Mouse (Mus musculus) ES-CJ7 (cell line): ENCODE data around the gene Rere.

Experiments used
- DNase-seq: peaks from one replicate; pipeline ENCODE4 v3.0.0; 2011; ENCODE audit warnings: low read depth, low spot score

Gene Rere

GRCm38 (mm10) chr4:150426880-150427476 is 145.5 kb downstream of the Rere start:
- no peak for DNase-seq

GRCm38 (mm10) chr4:150428762-150429161 is 147.3 kb downstream of the Rere start:
- DNase-seq = no peak

DNA sequence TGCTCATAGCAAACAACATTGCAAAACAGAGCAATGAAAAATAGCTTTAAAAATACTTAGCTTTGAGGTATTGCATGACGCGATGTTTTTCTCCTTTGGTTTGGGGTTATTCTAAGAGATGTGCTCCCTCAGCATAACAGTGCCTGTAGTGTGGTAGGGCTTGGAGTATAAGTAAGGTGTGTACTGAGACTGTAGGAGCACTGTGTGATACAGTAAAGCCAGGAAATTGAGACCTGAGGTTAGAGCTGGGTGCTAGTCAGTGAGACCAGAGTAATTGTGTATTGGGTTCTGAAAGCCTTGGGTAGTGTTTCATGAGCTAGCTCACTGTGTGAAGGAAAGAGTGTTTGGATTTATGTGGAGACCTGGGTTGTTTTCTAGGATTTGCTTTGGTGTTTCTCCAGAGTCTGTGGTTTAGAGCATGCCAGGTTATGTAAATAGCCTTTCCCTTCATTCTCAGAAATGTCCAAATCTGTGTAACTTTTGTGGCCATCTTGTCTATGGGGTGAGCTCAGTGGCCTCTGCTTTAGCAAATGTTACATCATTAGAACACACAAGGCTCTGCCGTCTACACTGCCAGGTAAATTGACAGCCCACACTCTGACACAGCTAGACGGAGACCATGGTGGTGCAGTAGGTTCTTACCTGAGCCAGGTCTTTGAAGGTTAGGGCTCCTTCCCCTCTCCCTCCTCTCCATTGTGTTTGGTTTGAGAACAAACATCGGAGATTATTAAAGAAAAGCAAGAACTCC is 152.6 kb downstream of the Rere start:
- DNase-seq = no peak

DNA sequence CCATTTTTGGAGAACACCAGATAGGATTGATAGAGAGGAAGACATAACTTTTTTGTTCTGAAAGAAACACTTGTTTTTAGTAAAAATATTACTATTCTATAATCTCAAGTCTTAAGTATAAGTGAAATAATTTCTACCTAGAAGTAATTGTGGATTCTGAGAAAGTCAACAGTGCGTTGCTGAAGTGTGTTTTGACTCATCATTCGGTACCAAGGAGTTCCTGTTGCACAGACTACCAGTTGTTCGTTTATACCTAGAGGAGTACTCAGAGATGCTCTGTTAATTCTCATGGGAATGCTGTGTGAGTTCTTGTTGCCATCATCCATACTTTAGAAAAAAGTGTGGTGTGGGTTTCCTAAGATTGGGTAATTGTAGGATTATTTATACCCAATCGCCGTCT is 154.1 kb downstream of the Rere start:
- DNase-seq = no peak

DNA sequence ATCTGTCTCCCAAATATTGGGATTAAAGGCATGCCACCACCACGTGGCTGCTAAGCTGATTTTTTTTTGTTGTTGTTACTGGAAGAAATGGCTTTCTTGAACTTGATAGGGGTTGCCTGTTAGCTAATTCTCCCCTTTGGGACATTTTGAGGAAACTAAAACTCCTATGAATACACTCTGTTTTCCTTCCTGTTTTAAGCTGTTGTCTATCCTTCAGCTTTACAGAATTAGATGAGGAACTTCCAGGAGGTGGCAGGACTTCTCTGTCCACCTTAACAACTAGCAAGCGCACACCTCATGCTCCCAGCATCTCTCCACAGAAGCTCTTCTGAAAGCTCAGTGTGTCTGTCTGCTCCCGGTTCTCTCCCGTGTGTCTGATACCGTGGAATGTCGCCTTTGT is 157.2 kb downstream of the Rere start:
- DNase-seq = no peak

DNA sequence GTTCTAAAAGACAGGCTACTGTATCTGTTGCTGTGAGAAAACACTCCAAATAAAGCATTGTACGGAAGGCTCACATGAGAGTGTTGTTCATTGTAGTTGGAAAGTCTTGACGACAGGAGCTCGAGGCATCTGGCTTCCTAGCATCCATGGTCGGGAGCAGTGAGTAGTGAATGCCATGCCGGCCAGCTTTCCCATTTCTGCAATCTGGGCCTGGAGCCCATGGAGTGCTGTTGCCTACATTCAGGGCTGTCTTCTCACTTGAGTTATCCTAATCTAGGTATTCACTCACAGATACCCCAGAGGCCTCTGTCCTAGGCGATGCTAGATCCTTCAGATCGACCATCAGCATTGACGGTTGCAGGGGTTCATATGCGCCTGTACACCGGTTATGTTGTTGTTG is 160.5 kb downstream of the Rere start:
- DNase-seq = no peak

GRCm38 (mm10) chr4:150444068-150444467 is 162.6 kb downstream of the Rere start:
- no peak for DNase-seq

DNA sequence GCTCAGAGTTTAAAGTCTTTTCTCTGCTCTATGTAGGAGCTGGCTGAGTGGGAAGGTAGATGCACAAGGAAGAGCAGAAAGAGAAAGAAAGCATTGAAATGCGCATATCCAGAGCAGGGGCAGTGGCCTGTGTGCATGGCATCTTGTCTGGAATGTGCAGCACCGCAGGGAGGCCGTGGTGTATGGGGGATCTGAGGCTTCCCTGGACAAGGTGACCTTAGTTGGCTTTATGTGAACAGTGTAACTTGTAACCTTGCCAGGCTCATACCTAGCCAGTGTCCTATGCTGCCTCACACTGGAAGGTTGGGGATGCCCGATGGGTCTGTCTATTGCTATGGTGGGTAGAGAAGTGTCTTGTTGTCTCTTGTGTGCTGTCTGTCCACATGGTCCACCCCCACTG is 165.2 kb downstream of the Rere start:
- DNase-seq = peak; percentile 89

GRCm38 (mm10) chr4:150447517-150447916 is 166.1 kb downstream of the Rere start:
- no peak for DNase-seq

GRCm38 (mm10) chr4:150448433-150448832 is 167.0 kb downstream of the Rere start:
- DNase-seq = no peak

GRCm38 (mm10) chr4:150450081-150450691 is 168.7 kb downstream of the Rere start:
- no peak for DNase-seq

- no peak for DNase-seq
Observed at GRCm38 (mm10) chr4:150452155-150452847, 170.9 kb downstream of the Rere start.

- no peak for DNase-seq
Observed at GRCm38 (mm10) chr4:150454571-150455306, 173.3 kb downstream of the Rere start.

DNA sequence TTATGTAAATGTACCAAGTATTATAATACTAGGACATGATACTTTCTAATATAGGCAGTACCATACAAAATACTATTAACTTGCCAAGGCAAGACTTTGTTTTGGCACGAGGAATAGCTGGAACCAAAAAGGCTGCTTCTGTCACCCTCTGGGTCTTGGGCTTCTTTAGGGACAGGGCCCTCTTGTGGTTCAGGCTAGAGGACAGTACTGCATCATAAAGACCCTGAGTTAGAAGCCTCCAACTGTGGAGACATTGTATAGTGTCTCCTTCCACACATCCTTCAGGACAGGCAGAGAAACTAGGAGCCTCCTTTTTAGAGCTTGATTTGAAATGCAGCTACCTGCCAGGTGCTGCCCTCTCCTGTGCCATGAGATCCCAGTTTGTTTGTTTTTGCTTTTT is 174.3 kb downstream of the Rere start:
- peak; percentile 10 for DNase-seq

- DNase-seq = no peak
Observed at GRCm38 (mm10) chr4:150456452-150456851, 175.0 kb downstream of the Rere start.

- no peak for DNase-seq
Observed at GRCm38 (mm10) chr4:150456886-150457285, 175.4 kb downstream of the Rere start.

DNA sequence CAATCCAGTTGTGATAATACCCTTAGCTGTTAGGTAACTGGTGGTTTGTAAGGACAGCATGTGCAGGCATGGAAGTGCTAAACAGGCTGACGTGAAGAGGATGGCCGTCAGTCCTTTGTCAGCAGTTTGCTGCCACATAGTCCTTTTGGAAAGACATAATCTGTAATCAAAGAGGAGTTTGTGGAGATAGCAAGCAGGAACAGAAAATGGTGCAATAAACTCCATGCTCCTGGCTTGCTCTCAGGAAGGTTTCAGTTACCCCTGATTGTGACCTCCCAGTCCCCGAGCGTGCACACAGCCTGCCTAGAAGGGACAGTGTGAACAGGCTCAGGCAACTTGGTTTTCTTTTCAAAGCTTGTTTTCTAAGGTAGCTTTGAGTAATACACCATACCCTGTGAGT is 175.9 kb downstream of the Rere start:
- no peak for DNase-seq

DNA sequence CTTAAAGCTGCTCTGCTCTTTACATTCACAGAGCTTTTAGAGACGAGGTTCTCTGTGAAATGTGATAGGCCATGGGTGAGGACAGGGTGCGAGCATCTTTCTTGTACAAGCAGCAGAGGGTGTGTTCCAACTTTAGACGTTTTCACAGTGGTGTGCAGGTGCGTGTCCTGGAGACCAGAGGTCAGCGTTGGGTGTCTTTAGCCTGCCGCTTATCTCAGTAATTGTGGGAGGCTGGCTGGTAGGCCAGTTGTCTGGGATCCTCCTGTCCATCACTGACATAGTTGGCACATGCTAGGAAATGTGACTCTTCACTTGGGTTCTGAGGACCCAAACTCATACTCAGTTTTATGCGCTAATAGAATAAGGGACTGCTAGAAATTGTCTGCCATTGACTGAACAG is 176.3 kb downstream of the Rere start:
- no peak for DNase-seq

DNA sequence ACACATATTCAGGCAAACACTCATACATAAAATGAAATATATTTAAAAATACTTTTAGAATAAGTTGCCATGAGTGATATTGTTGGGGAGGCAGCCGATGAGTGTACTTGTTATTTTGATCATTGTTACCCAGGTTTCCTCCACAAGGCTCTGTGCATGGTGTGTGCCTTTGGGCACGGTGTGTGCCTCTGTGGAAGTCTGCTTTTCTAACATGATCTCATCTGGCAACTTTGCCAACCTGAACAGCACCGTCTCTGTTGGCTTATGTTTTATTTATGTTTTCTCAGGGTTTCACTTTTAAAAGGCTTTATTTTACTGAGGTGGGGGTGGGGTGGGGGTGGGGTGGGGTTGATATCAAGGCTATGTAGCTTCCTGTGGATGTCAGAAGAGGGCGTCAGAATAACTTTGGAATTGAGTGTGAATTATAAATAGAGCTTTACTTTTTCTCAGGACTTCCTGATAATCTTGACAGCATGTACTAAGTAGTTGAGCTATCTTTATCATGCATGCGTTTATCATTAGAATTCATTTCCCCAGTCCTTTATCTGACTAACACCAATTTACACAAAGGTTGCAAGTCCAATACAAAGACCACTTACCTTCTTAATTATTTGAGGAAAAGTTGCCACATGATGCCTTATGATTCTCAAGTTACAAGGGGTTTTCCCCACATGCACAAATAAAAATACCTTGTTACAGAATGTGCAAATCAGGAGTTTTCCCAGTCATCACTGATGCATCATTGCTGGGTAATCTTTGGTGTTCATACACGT is 177.8 kb downstream of the Rere start:
- no peak for DNase-seq

DNA sequence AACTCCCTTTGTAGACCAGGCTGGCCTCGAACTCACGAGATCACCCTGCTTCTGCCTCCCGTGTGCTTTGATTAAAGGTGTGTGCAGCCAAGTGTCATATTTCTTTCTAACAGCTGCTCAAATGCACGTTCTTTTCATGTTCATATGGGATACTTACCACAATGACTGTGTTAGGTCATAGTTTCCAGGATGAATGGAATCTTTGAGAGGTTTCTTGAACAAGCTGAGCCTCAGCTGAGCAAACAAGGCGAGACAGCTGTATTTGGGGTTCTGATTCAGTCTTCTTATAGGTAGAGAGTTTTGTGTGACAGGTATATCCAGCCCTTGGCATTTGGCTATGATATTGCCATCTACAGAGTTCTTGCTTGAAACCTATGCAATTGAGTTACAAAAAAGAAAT is 179.0 kb downstream of the Rere start:
- DNase-seq = no peak

DNA sequence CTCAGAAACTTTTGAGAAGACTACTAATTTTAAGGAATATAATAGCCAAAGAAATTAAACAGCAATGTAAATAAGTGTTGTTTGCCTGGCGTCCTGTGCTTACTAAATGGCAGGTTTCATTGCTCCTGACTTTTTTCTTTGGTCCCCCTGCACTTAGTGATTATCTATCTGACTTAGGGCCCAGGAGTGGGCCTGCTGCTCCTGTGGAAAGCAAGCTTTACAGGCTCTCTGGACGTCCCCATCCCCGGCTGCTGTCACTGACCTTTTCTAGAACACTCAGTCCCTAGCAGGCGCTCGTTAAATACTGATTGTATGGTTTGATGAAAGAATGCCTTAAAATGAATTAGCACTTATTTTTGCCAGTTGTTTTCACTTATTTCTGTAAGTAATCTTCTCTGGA is 179.6 kb downstream of the Rere start:
- DNase-seq = no peak
